In genomic region chr4:129188041-129188659, GRCm38 (mm10) we compare ENCODE assay signal across 7 mouse cellular contexts. TPM values are rescaled to one million over a fixed set of nuclear protein-coding genes. Genes with fewer than 3 reads are reported as not detected.
A peak's percentile ranks its signal among the peaks of the same experiment; 100 is the strongest.
DNase-seq lines count a peak whose midpoint lies in the region; ATAC-seq lines count a peak whose summit lies in the region.

No protein-coding gene starts in this region.

- H3K4me3 ChIP-seq in lung, embryonic 16.5 days (ENCODE audit: low read length) = peak overlapping the region; percentile 78
- peak overlapping the region; percentile 92 for H3K4me3 ChIP-seq in embryonic facial prominence, embryonic 15.5 days (replicated peaks)
- H3K4me3 ChIP-seq in intestine, embryonic 16.5 days (ENCODE audit: low read length) = peak overlapping the region; percentile 91
- H3K4me3 ChIP-seq in neural tube, embryonic 15.5 days (replicated peaks) = peak overlapping the region; percentile 69

- H3K27me3 ChIP-seq in lung, embryonic 16.5 days (ENCODE audit: control insufficient read depth, insufficient read depth, low read depth, low read length) = no peaks in the 10 kb centered on the region
- H3K27me3 ChIP-seq in embryonic facial prominence, embryonic 15.5 days = no peaks in the 10 kb centered on the region
- H3K27me3 ChIP-seq in intestine, embryonic 16.5 days (replicated peaks; ENCODE audit: control insufficient read depth, insufficient read depth, low read length) = no peaks in the 10 kb centered on the region
- no peaks in the 10 kb centered on the region for H3K27me3 ChIP-seq in neural tube, embryonic 15.5 days (replicated peaks)

- peak overlapping the region; percentile 82 for H3K4me2 ChIP-seq in lung, embryonic 16.5 days (ENCODE audit: low read depth, low read length)
- peak overlapping the region; percentile 63 for H3K4me2 ChIP-seq in embryonic facial prominence, embryonic 15.5 days (replicated peaks)
- H3K4me2 ChIP-seq in intestine, embryonic 16.5 days (ENCODE audit: low read depth, low read length) = peak overlapping the region; percentile 69
- H3K4me2 ChIP-seq in neural tube, embryonic 15.5 days = peak overlapping the region; percentile 74

- no peaks in the 10 kb centered on the region for H3K9me3 ChIP-seq in lung, embryonic 16.5 days (ENCODE audit: control insufficient read depth, low read length)
- H3K9me3 ChIP-seq in embryonic facial prominence, embryonic 15.5 days (replicated peaks) = no peaks in the 10 kb centered on the region
- no peaks in the 10 kb centered on the region for H3K9me3 ChIP-seq in intestine, embryonic 16.5 days (ENCODE audit: control insufficient read depth, low read length)
- no peaks in the 10 kb centered on the region for H3K9me3 ChIP-seq in neural tube, embryonic 15.5 days (replicated peaks)

- whole genome bisulfite sequencing in lung, embryonic 16.5 days = 37% methylated on average over 5 of the region's 5 CpGs
- WGBS in embryonic facial prominence, embryonic 15.5 days = 32% methylated on average over 5 of the region's 5 CpGs
- WGBS in intestine, embryonic 16.5 days = 45% methylated on average over 5 of the region's 5 CpGs
- 36% methylated on average over 5 of the region's 5 CpGs for WGBS in neural tube, embryonic 15.5 days

- DNase-seq in lung, postnatal 14 days = no peak
- no peak for DNase-seq in urinary bladder, postnatal 14 days (ENCODE audit: low spot score)

- no peak for ATAC-seq in lung, embryonic 16.5 days (ENCODE audit: low read depth)
- ATAC-seq in embryonic facial prominence, embryonic 15.5 days (ENCODE audit: insufficient number of reproducible peaks, low FRiP score, low TSS enrichment, low read depth) = no peak
- ATAC-seq in intestine, embryonic 16.5 days = no peak
- ATAC-seq in neural tube, embryonic 15.5 days (ENCODE audit: low FRiP score) = no peak
- ATAC-seq in frontal cortex, adult (ENCODE audit: low TSS enrichment) = no peak

- peaks cover 21% of the 10 kb centered on the region for H3K4me1 ChIP-seq in lung, embryonic 16.5 days (replicated peaks; ENCODE audit: control insufficient read depth, insufficient read depth, low read length)
- peaks cover 20% of the 10 kb centered on the region for H3K4me1 ChIP-seq in embryonic facial prominence, embryonic 15.5 days
- H3K4me1 ChIP-seq in intestine, embryonic 16.5 days (ENCODE audit: control insufficient read depth, insufficient read depth, low read length) = peaks cover 14% of the 10 kb centered on the region; the same call in 1 of the 2 replicates
- peaks cover 37% of the 10 kb centered on the region for H3K4me1 ChIP-seq in neural tube, embryonic 15.5 days

- no peaks in the 10 kb centered on the region for H3K36me3 ChIP-seq in lung, embryonic 16.5 days (ENCODE audit: control insufficient read depth, insufficient read depth, low read length)
- no peaks in the 10 kb centered on the region for H3K36me3 ChIP-seq in embryonic facial prominence, embryonic 15.5 days
- no peaks in the 10 kb centered on the region for H3K36me3 ChIP-seq in intestine, embryonic 16.5 days (ENCODE audit: control insufficient read depth, insufficient read depth, low read length)
- H3K36me3 ChIP-seq in neural tube, embryonic 15.5 days = 0 out of 2 replicates have a peak, but pooled peaks cover 2% of the 10 kb centered on the region

- H3K27ac ChIP-seq in lung, embryonic 16.5 days (ENCODE audit: low read length) = peak overlapping the region; percentile 86
- 0 out of 2 replicates have a peak overlapping the region, but pooled peaks have one; percentile 7 for H3K27ac ChIP-seq in embryonic facial prominence, embryonic 15.5 days (replicated peaks)
- H3K27ac ChIP-seq in intestine, embryonic 16.5 days (ENCODE audit: low read length) = peak overlapping the region; percentile 87; the same call in 1 of the 2 replicates
- peak overlapping the region; percentile 93 for H3K27ac ChIP-seq in neural tube, embryonic 15.5 days (replicated peaks)

- peak overlapping the region; percentile 88 for H3K9ac ChIP-seq in lung, embryonic 16.5 days (ENCODE audit: low read length)
- peak overlapping the region; percentile 59 for H3K9ac ChIP-seq in embryonic facial prominence, embryonic 15.5 days
- H3K9ac ChIP-seq in intestine, embryonic 16.5 days (ENCODE audit: low read depth, low read length) = peak overlapping the region; percentile 84
- peak overlapping the region; percentile 74 for H3K9ac ChIP-seq in neural tube, embryonic 15.5 days (replicated peaks)

RNA-seq across cellular contexts. Expression of gene S100pbp, which starts 1.4 kb away (rescaled TPM):
- polyA plus RNA-seq in lung, embryonic 16.5 days (2015; fragmentation: Nextera tagmentation; extraction: Ambion mirVana) = 15.4 and 15.8 TPM in 2 replicates
- polyA plus RNA-seq in embryonic facial prominence, embryonic 15.5 days (2015; fragmentation: Nextera tagmentation; extraction: Ambion mirVana) = 17.8 and 18.5 TPM in 2 replicates
- polyA plus RNA-seq in intestine, embryonic 16.5 days (2015; fragmentation: Nextera tagmentation; extraction: Ambion mirVana) = 10.3 and 10.9 TPM in 2 replicates
- polyA plus RNA-seq in neural tube, embryonic 15.5 days (2015; fragmentation: Nextera tagmentation; extraction: Ambion mirVana) = 16.7 TPM in 2 replicates

RNA-seq across cellular contexts. Expression of gene Yars, which starts 1.4 kb away (rescaled TPM):
- polyA plus RNA-seq in lung, embryonic 16.5 days (2015; fragmentation: Nextera tagmentation; extraction: Ambion mirVana) = 58.5 and 61.2 TPM in 2 replicates
- polyA plus RNA-seq in embryonic facial prominence, embryonic 15.5 days (2015; fragmentation: Nextera tagmentation; extraction: Ambion mirVana) = 75.5 and 83.2 TPM in 2 replicates
- 104 and 107 TPM in 2 replicates for polyA plus RNA-seq in intestine, embryonic 16.5 days (2015; fragmentation: Nextera tagmentation; extraction: Ambion mirVana)
- polyA plus RNA-seq in neural tube, embryonic 15.5 days (2015; fragmentation: Nextera tagmentation; extraction: Ambion mirVana) = 109 and 111 TPM in 2 replicates

RNA-seq across cellular contexts. Expression of gene Fndc5, which starts 51.4 kb away (rescaled TPM):
- 2.2 and 2.9 TPM in 2 replicates for polyA plus RNA-seq in lung, embryonic 16.5 days (2015; fragmentation: Nextera tagmentation; extraction: Ambion mirVana)
- polyA plus RNA-seq in embryonic facial prominence, embryonic 15.5 days (2015; fragmentation: Nextera tagmentation; extraction: Ambion mirVana) = 19.7 and 26.3 TPM in 2 replicates
- polyA plus RNA-seq in intestine, embryonic 16.5 days (2015; fragmentation: Nextera tagmentation; extraction: Ambion mirVana) = 1.5 and 2.2 TPM in 2 replicates
- 27.0 and 34.9 TPM in 2 replicates for polyA plus RNA-seq in neural tube, embryonic 15.5 days (2015; fragmentation: Nextera tagmentation; extraction: Ambion mirVana)

Comparison
In these comparisons a context has a peak if more than half of its experiments do, and no peak if none do; other contexts are left out.
1. H3K27ac ChIP-seq: peak in every context shown above with its lines; median percentile 93 in neural tube, embryonic 15.5 days; 87 in intestine, embryonic 16.5 days; 86 in lung, embryonic 16.5 days; 7 in embryonic facial prominence, embryonic 15.5 days.